Mouse (Mus musculus): ENCODE data around the gene Map4k5.

DNA sequence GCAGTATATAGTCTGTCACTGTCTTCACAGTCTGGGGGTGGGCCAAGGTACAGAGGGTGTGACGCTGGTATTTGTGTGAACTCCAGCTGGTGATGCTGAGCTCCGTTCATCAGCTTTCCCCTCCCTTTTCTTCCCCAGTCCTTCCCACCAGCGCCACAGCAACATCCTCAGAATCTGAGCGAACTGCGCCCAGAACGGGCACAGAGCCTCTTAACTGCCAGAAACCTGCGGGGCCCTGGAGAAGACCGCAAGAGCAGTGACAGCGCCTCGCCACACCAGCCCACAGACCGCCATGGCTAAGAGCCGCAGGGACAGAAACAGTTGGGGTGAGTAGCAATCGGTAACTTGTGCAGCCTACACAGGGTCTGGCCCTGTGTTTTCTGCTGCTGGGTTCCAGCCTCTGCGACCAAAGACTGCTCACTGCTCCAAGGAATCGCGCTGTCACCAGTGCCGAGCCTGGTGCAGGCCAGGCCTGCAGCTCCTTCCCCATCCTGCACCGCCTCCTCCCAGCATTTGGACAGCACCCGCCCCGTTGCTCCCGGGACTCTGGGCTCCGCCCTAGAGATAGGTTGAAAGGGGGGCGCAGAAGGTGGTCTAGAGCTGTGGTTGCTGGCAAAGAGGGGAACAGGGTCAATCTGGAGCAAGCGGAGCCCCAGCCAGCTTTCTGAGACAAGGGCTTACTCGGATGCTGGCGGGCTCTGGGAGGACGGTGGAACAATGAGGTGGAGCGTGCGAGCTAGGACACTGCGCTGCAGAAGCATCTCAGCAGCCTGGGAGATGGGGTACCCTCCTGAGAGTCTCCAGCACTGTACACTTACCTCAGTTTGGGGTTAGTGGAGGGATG, 14.9 kb upstream of the Map4k5 start:
- TF ChIP-seq GATA1 (IDR thresholded peaks at IDR 0.05; ENCODE audit: borderline replicate concordance, low read length) (no peak), FLI1 (IDR thresholded peaks at IDR 0.05; ENCODE audit: low read length) (no peak)

All from megakaryocyte, embryonic 14.5 days (primary cell).